Mouse (Mus musculus) midbrain, embryonic 11.5 days (tissue): ENCODE results near the gene Lrch1. TPM values are rescaled to one million over a fixed set of nuclear protein-coding genes. Genes with fewer than 3 reads are reported as not detected.

Experiments used
- ATAC-seq: fragments of 200-750 bp; cut with Nextera tagmentation; 2 replicates; pipeline ENCODE4 v1.8.0; 2017; ENCODE audit warnings: moderate TSS enrichment, moderate library complexity; ENCODE audit not compliant: low FRiP score
- DNase-seq: peaks from one replicate; pipeline ENCODE4 v3.0.0; 2015; ENCODE audit warnings: low spot score; ENCODE audit errors: missing footprints
- H3K27ac ChIP-seq: fragments of 300-500 bp; sonication (generic); 2 replicates; pipeline ENCODE4 v1.5.1; 2014; ENCODE audit warnings: low read depth, low read length
- H3K27me3 ChIP-seq: fragments of 300-500 bp; sonication (generic); 2 replicates; pipeline ENCODE4 v1.6.1; 2014; ENCODE audit warnings: mild to moderate bottlenecking, low read length, moderate library complexity, mixed read lengths; ENCODE audit not compliant: control insufficient read depth, insufficient read depth
- H3K36me3 ChIP-seq: fragments of 300-500 bp; sonication (generic); 2 replicates; pipeline ENCODE4 v1.6.1; 2014; ENCODE audit warnings: mild to moderate bottlenecking, low read length, moderate library complexity, mixed read lengths; ENCODE audit not compliant: control insufficient read depth, insufficient read depth
- H3K4me1 ChIP-seq: fragments of 300-500 bp; sonication (generic); 2 replicates; pipeline ENCODE4 v1.6.1; 2014; ENCODE audit warnings: low read length; ENCODE audit not compliant: control insufficient read depth, insufficient read depth
- H3K4me2 ChIP-seq: fragments of 300-500 bp; sonication (generic); 2 replicates; pipeline ENCODE4 v1.6.1; 2014; ENCODE audit warnings: mild to moderate bottlenecking, moderate library complexity
- H3K4me3 ChIP-seq: fragments of 300-500 bp; sonication (generic); 2 replicates; pipeline ENCODE4 v1.5.1; 2014; ENCODE audit warnings: low read depth, low read length
- H3K9ac ChIP-seq: fragments of 300-500 bp; sonication (generic); 2 replicates; pipeline ENCODE4 v1.6.1; 2014; ENCODE audit warnings: low read length
- H3K9me3 ChIP-seq: fragments of 300-500 bp; sonication (generic); 2 replicates; pipeline ENCODE4 v1.6.1; 2016; ENCODE audit warnings: low read length; ENCODE audit not compliant: control insufficient read depth
- WGBS: fragments of 180-500 bp; shearing (Covaris S2); extraction: QIAGEN DNeasy Blood & Tissue Kit; methylation state at CpG from one replicate; pipeline ENCODE4 v1.1.7; 2014; 5-methylcytosine and 5-hydroxymethylcytosine counted together
- polyA plus RNA-seq: library from polyadenylated mRNA; unstranded; fragments of >200 nt; fragmentation: Nextera tagmentation; extraction: Ambion mirVana; gene quantifications from 2 replicates; pipeline ENCODE4 v1.2.1, GENCODE M21; 2014

Gene Lrch1
- polyA plus RNA-seq, 1 experiment from 2014 or later, result 5.8 TPM

DNA sequence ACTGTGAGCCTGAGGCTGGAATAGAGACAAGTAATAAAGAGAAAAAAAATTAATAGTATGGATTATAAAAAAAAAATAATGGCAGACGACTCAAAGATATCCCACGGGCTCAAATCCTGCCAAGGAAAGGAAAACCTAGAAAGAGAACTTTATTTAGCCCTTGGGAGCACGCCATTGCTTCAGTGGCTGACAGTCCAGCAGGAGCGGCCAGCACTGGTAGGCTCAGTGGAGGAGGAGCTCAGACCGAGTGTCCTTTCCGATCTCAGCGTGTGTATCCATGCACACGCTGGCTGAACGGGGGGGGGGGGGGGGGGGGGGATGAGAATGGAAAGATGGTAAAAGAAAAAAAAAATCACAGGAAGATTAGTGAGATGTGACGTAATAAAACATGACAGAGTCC, 68.2 kb downstream of the Lrch1 start:
- Histone ChIP-seq H3K9ac (no peak overlapping the region), H3K4me2 (no peak overlapping the region), H3K4me3 (no peak overlapping the region), H3K9me3 (no peaks in the 10 kb centered on the region), H3K36me3 (no peaks in the 10 kb centered on the region), H3K27me3 (no peaks in the 10 kb centered on the region), H3K4me1 (peaks cover 3% of the 10 kb centered on the region; the same call in 1 of the 2 replicates), H3K27ac (no peak overlapping the region)
- 83% methylated on average over 9 of the region's 10 CpGs for WGBS
- no peak for DNase-seq
- no peak for ATAC-seq

DNA sequence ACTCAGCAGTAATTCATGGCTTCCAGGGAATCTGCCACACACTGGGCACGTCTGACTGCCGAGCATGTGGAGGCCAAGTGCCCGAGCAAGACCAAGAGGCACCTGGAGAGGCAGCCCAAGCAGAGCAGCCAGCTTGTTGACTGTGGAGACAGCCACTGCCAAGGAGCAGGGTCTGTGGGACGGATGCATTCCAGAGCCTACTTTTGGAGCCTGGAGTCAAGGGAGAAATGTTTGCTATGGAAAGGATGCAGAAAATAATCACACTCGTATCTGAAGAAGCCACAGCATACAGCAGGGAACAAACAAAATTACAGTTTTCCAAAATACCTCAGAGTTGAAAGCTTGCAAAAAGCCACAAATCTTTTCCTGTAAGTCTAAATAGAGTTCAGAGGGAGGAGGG, 70.4 kb downstream of the Lrch1 start:
- no peaks in the 10 kb centered on the region for H3K9me3 ChIP-seq
- no peaks in the 10 kb centered on the region for H3K27me3 ChIP-seq
- H3K27ac ChIP-seq, result no peak overlapping the region
- no peaks in the 10 kb centered on the region for H3K4me1 ChIP-seq
- H3K4me3 ChIP-seq, result no peak overlapping the region
- WGBS, result 88% methylated on average over 5 of the region's 5 CpGs
- DNase-seq (no peak), ATAC-seq (no peak)
- no peaks in the 10 kb centered on the region for H3K36me3 ChIP-seq
- no peak overlapping the region for H3K9ac ChIP-seq
- H3K4me2 ChIP-seq, result no peak overlapping the region

DNA sequence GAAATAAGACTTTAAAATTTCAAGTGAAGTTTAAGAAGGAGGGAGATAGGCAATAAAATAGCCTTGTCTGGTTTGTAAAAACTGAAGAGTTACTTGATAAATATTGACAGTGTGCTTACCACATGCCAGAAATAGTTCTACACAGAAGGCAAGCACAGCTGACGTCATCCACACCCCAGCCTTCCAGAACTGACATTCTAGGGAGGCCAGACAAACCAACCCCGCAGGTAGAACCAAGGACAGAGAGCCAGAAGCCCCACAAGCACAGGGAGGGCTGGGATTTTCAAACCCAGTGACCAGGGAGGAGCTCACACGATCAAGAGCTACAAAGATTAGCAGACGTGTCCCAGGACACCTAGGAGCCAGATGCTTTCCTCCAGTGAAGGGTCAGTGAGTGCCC, 76.5 kb downstream of the Lrch1 start:
- Histone ChIP-seq H3K27ac (no peak overlapping the region), H3K27me3 (no peaks in the 10 kb centered on the region), H3K9ac (no peak overlapping the region), H3K4me1 (peaks cover 13% of the 10 kb centered on the region), H3K9me3 (no peaks in the 10 kb centered on the region), H3K4me3 (no peak overlapping the region), H3K36me3 (no peaks in the 10 kb centered on the region), H3K4me2 (no peak overlapping the region)
- DNase-seq, result no peak
- WGBS, result 61% methylated on average over 4 of the region's 4 CpGs
- ATAC-seq, result no peak

DNA sequence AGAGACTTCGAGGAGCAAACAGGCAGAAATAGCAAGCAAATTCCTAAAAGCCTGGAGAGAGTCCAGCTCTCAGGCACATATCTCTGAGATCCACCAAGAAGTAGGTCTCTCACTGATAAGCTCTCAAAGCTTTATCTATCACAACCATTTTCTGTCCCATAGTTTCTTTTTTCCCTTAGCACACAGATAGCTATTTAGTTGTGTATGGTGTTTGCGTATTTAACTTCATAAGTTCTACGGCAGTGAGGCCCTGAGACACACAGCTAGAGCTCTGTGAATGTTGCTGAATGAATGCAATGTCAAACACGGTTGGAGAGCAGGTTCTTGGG, 78.8 kb downstream of the Lrch1 start:
- Histone ChIP-seq H3K9ac (no peak overlapping the region), H3K27ac (no peak overlapping the region), H3K4me2 (no peak overlapping the region), H3K36me3 (no peaks in the 10 kb centered on the region), H3K4me3 (no peak overlapping the region), H3K9me3 (no peaks in the 10 kb centered on the region), H3K4me1 (peaks cover 13% of the 10 kb centered on the region), H3K27me3 (no peaks in the 10 kb centered on the region)
- ATAC-seq (no peak), DNase-seq (no peak)
- WGBS, result 82% methylated on average over 4 of the region's 4 CpGs

DNA sequence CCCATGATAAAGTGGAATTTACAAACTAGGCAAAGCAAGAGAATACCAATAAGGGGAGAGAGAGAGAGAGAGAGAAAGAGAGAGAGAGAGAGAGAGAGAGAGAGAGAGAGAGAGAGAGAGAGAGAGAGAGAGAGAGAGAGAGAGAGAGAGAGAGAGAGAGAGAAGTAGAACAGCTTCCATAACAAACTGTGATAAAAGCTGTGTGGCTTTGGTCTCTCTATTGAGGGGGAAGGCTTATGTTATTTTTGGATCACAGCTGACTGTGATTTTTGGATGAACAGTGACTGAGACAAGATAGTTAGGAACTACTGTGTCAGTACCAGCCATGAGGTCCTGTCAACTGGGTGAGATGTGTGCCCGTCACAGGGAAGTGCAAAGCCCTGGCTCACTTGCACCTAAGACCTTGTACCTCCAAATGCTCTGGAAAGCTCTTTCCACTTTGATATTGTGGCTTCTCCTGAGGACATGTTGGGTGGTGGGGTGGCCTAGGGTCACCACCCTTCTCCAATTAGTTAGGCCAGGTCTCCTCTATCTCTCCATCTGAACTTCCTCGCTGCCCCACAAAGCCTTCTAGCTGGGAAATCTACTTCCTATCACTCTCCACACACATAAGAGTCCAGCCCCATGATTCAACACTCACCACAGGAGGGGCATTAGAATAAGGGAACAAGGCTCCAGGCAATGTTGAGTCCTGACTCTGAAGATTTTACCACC, 79.3 kb downstream of the Lrch1 start:
- no peak for DNase-seq
- Histone ChIP-seq H3K4me2 (no peak overlapping the region), H3K27ac (no peak overlapping the region), H3K4me3 (no peak overlapping the region), H3K27me3 (no peaks in the 10 kb centered on the region), H3K36me3 (no peaks in the 10 kb centered on the region), H3K9ac (no peak overlapping the region), H3K4me1 (peaks cover 13% of the 10 kb centered on the region), H3K9me3 (no peaks in the 10 kb centered on the region)
- no peak for ATAC-seq
- 80% methylated on average over 2 of the region's 2 CpGs for WGBS

DNA sequence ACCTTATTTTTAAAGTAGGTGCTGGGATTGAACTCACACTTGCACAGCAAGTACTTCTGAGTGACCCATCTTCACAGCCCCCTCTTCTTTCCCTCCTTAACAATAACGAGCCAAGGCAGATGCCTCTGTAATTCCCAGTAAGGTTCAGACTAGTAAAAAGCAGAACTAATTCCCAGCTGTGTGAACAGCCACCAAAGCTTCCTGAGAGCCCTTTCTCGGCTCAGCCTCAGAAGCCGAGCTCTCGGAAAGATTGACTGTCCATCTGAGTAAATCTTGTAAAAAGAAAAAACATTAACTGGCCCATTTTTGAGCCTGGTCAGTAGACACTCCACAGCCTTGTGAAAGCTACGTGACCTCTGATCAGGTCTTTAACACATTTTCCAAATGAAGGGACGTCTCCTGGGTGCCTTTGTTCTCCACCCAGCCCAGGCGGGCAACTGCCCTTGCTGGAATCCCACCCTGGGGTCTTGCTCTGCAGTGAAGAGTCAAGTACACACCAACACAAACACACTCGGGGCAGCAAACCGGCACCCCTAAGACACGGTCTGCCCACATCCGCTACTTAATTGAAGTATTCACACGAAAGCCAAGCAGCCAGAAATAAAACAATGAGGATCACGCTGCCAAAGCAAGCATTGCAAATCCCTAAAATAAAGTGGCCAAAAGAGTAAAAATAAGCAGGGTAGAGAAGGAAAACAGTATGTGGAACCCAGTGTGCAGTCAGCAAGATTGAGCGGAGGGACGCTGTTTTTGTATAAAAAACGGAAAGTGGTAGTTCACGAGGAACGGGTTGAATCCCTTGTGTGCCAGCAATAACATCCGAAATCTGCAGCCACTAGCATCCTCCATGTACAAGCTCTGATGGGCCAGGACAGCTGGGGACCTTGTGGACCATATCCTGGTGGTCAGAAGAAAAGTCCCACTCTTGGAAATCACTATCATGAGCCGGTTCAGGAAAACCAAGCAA, 80.3 kb downstream of the Lrch1 start:
- Histone ChIP-seq H3K36me3 (no peaks in the 10 kb centered on the region), H3K9me3 (no peaks in the 10 kb centered on the region), H3K4me3 (no peak overlapping the region), H3K27me3 (no peaks in the 10 kb centered on the region), H3K9ac (peak overlapping the region; percentile 30; the same call in 1 of the 2 replicates), H3K27ac (no peak overlapping the region), H3K4me1 (peaks cover 13% of the 10 kb centered on the region), H3K4me2 (peak overlapping the region; percentile 3; the same call in 1 of the 2 replicates)
- peak; percentile 38; the same call in 1 of the 2 replicates for ATAC-seq
- 31% methylated on average over 20 of the region's 20 CpGs for WGBS
- DNase-seq, result peak; percentile 93

DNA sequence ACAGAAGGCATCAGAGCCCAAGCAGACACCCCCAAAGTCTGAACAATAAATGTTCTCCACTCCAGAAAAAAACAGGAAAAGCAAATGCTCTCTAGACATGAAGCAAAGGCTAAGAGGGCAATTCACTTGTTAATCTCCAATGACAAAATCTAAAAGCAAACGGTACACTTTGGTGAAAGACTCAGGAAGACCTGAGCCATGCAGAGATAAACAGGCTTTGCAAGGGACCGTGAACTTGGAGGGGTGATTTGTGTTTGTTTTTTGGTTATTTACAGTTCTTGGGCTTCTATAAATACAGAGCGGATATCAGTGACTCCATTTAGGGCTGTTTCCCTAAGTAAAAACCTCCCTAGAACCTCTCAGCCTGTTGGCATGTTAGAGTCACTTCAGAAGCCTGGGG, 81.9 kb downstream of the Lrch1 start:
- H3K9me3 ChIP-seq, result no peaks in the 10 kb centered on the region
- no peak overlapping the region for H3K4me3 ChIP-seq
- H3K27ac ChIP-seq, result no peak overlapping the region
- no peak for ATAC-seq
- H3K4me2 ChIP-seq, result no peak overlapping the region
- DNase-seq, result no peak
- no peaks in the 10 kb centered on the region for H3K36me3 ChIP-seq
- 72% methylated on average over 3 of the region's 3 CpGs for WGBS
- H3K9ac ChIP-seq, result no peak overlapping the region
- no peaks in the 10 kb centered on the region for H3K27me3 ChIP-seq
- H3K4me1 ChIP-seq, result peaks cover 13% of the 10 kb centered on the region

DNA sequence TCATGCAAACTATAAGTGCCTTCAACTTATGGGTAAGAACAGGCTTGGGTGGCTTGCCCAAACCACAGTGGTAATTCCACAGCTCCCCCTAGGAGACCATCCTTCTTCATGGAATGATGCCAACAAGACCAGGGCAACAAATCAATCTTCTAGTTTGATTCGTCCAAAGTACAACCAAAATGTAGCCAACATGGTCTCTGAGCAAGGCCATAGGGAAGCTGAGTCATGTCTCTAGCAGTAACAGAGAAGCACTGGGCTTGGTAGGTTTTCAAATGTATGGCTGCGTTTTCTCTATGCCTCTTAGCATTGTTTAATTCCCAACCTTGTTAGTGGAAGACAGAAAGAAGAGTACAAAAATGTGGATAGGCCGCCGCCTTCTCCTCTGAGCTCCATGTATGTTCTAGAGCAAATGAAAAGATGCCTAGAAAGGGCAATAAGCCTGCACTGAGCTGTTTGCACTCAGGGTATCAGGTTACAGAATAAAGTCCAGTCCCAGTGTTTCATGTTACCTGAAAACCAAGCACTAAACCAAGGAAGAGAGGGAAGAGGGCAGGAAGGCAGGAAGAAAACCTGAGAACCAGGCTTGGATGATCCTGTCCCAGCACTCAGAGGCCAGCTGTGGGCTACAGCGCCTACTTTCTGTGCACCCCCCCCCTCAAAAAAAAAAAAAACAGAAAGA, 82.7 kb downstream of the Lrch1 start:
- H3K4me2 ChIP-seq, result no peak overlapping the region
- no peaks in the 10 kb centered on the region for H3K27me3 ChIP-seq
- H3K4me1 ChIP-seq, result peaks cover 13% of the 10 kb centered on the region
- H3K4me3 ChIP-seq, result no peak overlapping the region
- no peak overlapping the region for H3K27ac ChIP-seq
- H3K9ac ChIP-seq, result no peak overlapping the region
- ATAC-seq, result no peak
- DNase-seq, result no peak
- H3K36me3 ChIP-seq, result no peaks in the 10 kb centered on the region
- no peaks in the 10 kb centered on the region for H3K9me3 ChIP-seq
- 88% methylated on average over 5 of the region's 5 CpGs for WGBS

DNA sequence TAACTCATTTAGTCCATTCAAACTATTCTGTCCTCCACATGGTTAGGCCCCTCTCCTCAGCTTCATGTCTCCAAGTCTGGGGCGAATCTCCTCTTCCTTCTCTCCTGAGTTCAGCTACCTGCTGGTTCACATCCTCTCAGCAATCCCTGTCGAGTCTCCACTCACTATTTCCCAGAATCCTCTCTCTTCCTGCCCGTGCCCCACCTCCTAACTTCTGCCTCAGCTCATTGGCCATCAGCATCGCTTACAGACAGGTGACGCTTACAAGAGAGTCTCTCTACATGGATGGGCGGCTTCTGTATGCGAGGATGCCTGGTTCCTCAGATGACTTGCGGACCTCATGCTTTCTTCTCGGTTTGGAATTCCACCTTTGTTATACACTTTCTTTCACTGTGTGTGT, 86.2 kb downstream of the Lrch1 start:
- no peak for ATAC-seq
- no peak overlapping the region for H3K4me2 ChIP-seq
- no peak overlapping the region for H3K9ac ChIP-seq
- peaks cover under 1% of the 10 kb centered on the region; the same call in 1 of the 2 replicates for H3K4me1 ChIP-seq
- no peak overlapping the region for H3K4me3 ChIP-seq
- H3K36me3 ChIP-seq, result no peaks in the 10 kb centered on the region
- H3K27me3 ChIP-seq, result no peaks in the 10 kb centered on the region
- DNase-seq, result peak; percentile 73
- no peaks in the 10 kb centered on the region for H3K9me3 ChIP-seq
- no peak overlapping the region for H3K27ac ChIP-seq
- 91% methylated on average over 9 of the region's 9 CpGs for WGBS
